Mouse (Mus musculus) E14TG2a.4 (cell line): ENCODE measurements around the gene Farsa.

Source experiments
- CTCF ChIP-seq: conservative IDR thresholded peaks from 2 replicates; pipeline ENCODE4 v1.5.1; 2014; ENCODE audit warnings: low read length
- NANOG ChIP-seq: IDR thresholded peaks from 2 replicates; pipeline ENCODE4 v1.6.1; 2014; ENCODE audit warnings: borderline replicate concordance, low read length, mixed read lengths
- POU5F1 ChIP-seq: IDR thresholded peaks from 2 replicates; pipeline ENCODE4 v1.6.1; 2014; ENCODE audit warnings: low read length, borderline replicate concordance

DNA sequence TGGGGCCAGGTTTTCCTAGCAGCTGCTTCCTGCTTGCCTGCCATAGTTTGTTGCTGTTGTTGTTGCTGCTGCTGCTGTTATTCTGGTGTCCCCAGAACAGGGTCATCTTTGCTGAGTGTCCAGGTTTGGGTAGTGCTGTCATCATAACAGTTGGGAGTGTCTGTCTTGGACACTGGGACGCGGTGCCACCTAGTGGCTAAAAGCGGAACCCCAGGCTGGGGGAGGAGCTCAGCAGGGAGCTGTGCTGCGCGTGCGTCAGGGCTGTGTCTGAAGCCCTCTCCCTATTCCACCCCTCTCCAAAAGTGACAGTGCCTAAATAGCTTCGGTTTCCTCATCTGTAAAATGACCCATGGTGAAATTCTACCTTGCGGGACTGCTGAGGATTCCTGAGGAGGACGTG is 41.2 kb upstream of the Farsa start:
- TF ChIP-seq CTCF (peak; percentile 97), POU5F1 (no peak), NANOG (no peak)
